Mouse (Mus musculus): ENCODE data around the gene Kif1bp.

GRCm38 (mm10) chr10:62550787-62551300 is 27.4 kb downstream of the Kif1bp start:
- TF ChIP-seq CTCF (IDR thresholded peaks at IDR 0.05; ENCODE audit: low read depth) (no peak), EP300 (IDR thresholded peaks at IDR 0.05; ENCODE audit: low read depth) (no peak)

All from heart, postnatal 0 days (tissue).